Mouse (Mus musculus) hindlimb bud, embryonic 11.5 days (tissue): Measurements from ENCODE around the gene Gm2310.
"Not testable (repeated sequence)": the region's sequence is repeated elsewhere in the genome, so short reads cannot be mapped to it uniquely, and the experiment has no call there.

Experiments
- DNase-seq: peaks from one replicate; pipeline ENCODE4 v3.0.0-alpha.2; 2012; ENCODE audit warnings: low read depth, low spot score; ENCODE audit errors: extremely low spot score

The Gm2310 gene

GRCm38 (mm10) chr15:8519853-8520252, at the start of gene Gm2310:
Gene Gm2310, minus strand, starts transcription at chr15:8519953.
- DNase-seq = not testable (repeated sequence)

- no peak for DNase-seq
Measured at GRCm38 (mm10) chr15:8568645-8569528, 49.1 kb upstream of the Gm2310 start.

GRCm38 (mm10) chr15:8568286-8568644, 48.5 kb upstream of the Gm2310 start:
- DNase-seq = no peak

GRCm38 (mm10) chr15:8565416-8565815, 45.7 kb upstream of the Gm2310 start:
- no peak for DNase-seq

- no peak for DNase-seq
Measured at GRCm38 (mm10) chr15:8564331-8564730, 44.6 kb upstream of the Gm2310 start.

GRCm38 (mm10) chr15:8563423-8564194, 43.9 kb upstream of the Gm2310 start:
- DNase-seq = no peak

- DNase-seq = no peak
Measured at GRCm38 (mm10) chr15:8562776-8563175, 43.0 kb upstream of the Gm2310 start.

GRCm38 (mm10) chr15:8531201-8531600, 11.4 kb upstream of the Gm2310 start:
- no peak for DNase-seq

GRCm38 (mm10) chr15:8512957-8513356, 6.8 kb downstream of the Gm2310 start:
- DNase-seq = peak; percentile 3

GRCm38 (mm10) chr15:8511861-8512260, 7.9 kb downstream of the Gm2310 start:
- no peak for DNase-seq

GRCm38 (mm10) chr15:8502431-8502830, 17.3 kb downstream of the Gm2310 start:
- DNase-seq = no peak

GRCm38 (mm10) chr15:8485261-8485660, 34.5 kb downstream of the Gm2310 start:
- no peak for DNase-seq

- DNase-seq = no peak
Measured at GRCm38 (mm10) chr15:8469006-8469575, 50.7 kb downstream of the Gm2310 start.
